Mouse (Mus musculus): Measurements from ENCODE around the gene Rhot2.

Gene Rhot2

GRCm38 (mm10) chr17:25840519-25840918 lies 4.1 kb downstream of the Rhot2 start:
- DNase-seq: no peak

- no peak for DNase-seq
These were observed 5.0 kb downstream of the Rhot2 start for GRCm38 (mm10) chr17:25839455-25840235.

GRCm38 (mm10) chr17:25838904-25839303 lies 5.7 kb downstream of the Rhot2 start:
- DNase-seq: no peak

- DNase-seq: no peak
These were observed 7.1 kb downstream of the Rhot2 start for GRCm38 (mm10) chr17:25837533-25837932.

- DNase-seq: peak; percentile 84
These were observed 7.6 kb downstream of the Rhot2 start, which contains the start of gene Rhbdl1 for GRCm38 (mm10) chr17:25837076-25837410. Gene Rhbdl1 (minus strand): TSS chr17:25837295.

GRCm38 (mm10) chr17:25836397-25837075 lies 8.1 kb downstream of the Rhot2 start:
- no peak for DNase-seq

GRCm38 (mm10) chr17:25835816-25836215 lies 8.8 kb downstream of the Rhot2 start:
- no peak for DNase-seq

- DNase-seq: no peak
These were observed 9.3 kb downstream of the Rhot2 start for GRCm38 (mm10) chr17:25835301-25835700.

- peak; percentile 59 for DNase-seq
These were observed 9.9 kb downstream of the Rhot2 start for GRCm38 (mm10) chr17:25834595-25835222.

- DNase-seq: peak; percentile 52
These were observed 10.6 kb downstream of the Rhot2 start for GRCm38 (mm10) chr17:25833961-25834594.

- DNase-seq: no peak
These were observed 11.4 kb downstream of the Rhot2 start, which contains the start of gene Stub1 for GRCm38 (mm10) chr17:25833291-25833663. Gene Stub1 (minus strand): TSS chr17:25833404.

- peak; percentile 99 for DNase-seq
These were observed 12.0 kb downstream of the Rhot2 start for GRCm38 (mm10) chr17:25832436-25833290.

- DNase-seq: peak; percentile 64
These were observed 13.0 kb downstream of the Rhot2 start for GRCm38 (mm10) chr17:25831451-25832281.

GRCm38 (mm10) chr17:25830806-25831431 lies 13.7 kb downstream of the Rhot2 start:
- no peak for DNase-seq

- no peak for DNase-seq
These were observed 14.4 kb downstream of the Rhot2 start for GRCm38 (mm10) chr17:25830200-25830753.

GRCm38 (mm10) chr17:25829558-25830017 lies 15.1 kb downstream of the Rhot2 start:
- no peak for DNase-seq

- DNase-seq: peak; percentile 77
These were observed 15.7 kb downstream of the Rhot2 start, which contains the start of gene Jmjd8 for GRCm38 (mm10) chr17:25828712-25829557. Gene Jmjd8 (plus strand): TSS chr17:25828867.

GRCm38 (mm10) chr17:25828223-25828594 lies 16.4 kb downstream of the Rhot2 start:
- DNase-seq: no peak

- DNase-seq: no peak
These were observed 17.0 kb downstream of the Rhot2 start for GRCm38 (mm10) chr17:25827546-25828222.

All from cerebellum, adult 8-10 months (tissue).